Mouse (Mus musculus) midbrain, embryonic 13.5 days (tissue): ENCODE data around the gene D630039A03Rik. TPM values are rescaled to one million over a fixed set of nuclear protein-coding genes. Genes with fewer than 3 reads are reported as not detected.
A peak's percentile ranks its signal among the peaks of the same experiment; 100 is the strongest.

Source experiments
- ATAC-seq: fragments of 200-750 bp; cut with Nextera tagmentation; 2 replicates; pipeline ENCODE4 v1.8.0; 2017; ENCODE audit warnings: mild to moderate bottlenecking, moderate TSS enrichment, moderate library complexity
- H3K27ac ChIP-seq: fragments of 300-500 bp; sonication (generic); 2 replicates; pipeline ENCODE4 v1.5.1; 2015; ENCODE audit warnings: inconsistent platforms, mild to moderate bottlenecking, moderate library complexity
- H3K27me3 ChIP-seq: fragments of 300-500 bp; sonication (generic); 2 replicates; pipeline ENCODE4 v1.6.1; 2015; ENCODE audit warnings: mild to moderate bottlenecking, inconsistent platforms
- H3K36me3 ChIP-seq: fragments of 300-500 bp; sonication (generic); 2 replicates; pipeline ENCODE4 v1.6.1; 2015; ENCODE audit warnings: mild to moderate bottlenecking, inconsistent platforms
- H3K4me1 ChIP-seq: fragments of 300-500 bp; sonication (generic); replicated peaks from 2 replicates; pipeline ENCODE4 v1.6.1; 2015; ENCODE audit warnings: inconsistent platforms
- H3K4me2 ChIP-seq: fragments of 300-500 bp; sonication (generic); replicated peaks from 2 replicates; pipeline ENCODE4 v1.6.1; 2015; ENCODE audit warnings: moderate library complexity, mild to moderate bottlenecking, inconsistent platforms
- H3K4me3 ChIP-seq: fragments of 300-500 bp; sonication (generic); replicated peaks from 2 replicates; pipeline ENCODE4 v1.5.1; 2015; ENCODE audit warnings: mild to moderate bottlenecking, inconsistent platforms
- H3K9ac ChIP-seq: fragments of 300-500 bp; sonication (generic); replicated peaks from 2 replicates; pipeline ENCODE4 v1.6.1; 2015; ENCODE audit warnings: mild to moderate bottlenecking, inconsistent platforms
- H3K9me3 ChIP-seq: fragments of 300-500 bp; sonication (generic); 2 replicates; pipeline ENCODE4 v1.6.1; 2016; ENCODE audit warnings: mild to moderate bottlenecking, inconsistent platforms
- WGBS: fragments of 180-500 bp; shearing (Covaris S2); methylation state at CpG from one replicate; pipeline ENCODE4 v1.1.7; 2015; 5-methylcytosine and 5-hydroxymethylcytosine counted together
- polyA plus RNA-seq: library from polyadenylated mRNA; unstranded; fragments of >200 nt; fragmentation: Nextera tagmentation; extraction: Ambion mirVana; gene quantifications from 2 replicates; pipeline ENCODE4 v1.2.1, GENCODE M21; 2015

The D630039A03Rik gene
- not detected in 2 replicates for polyA plus RNA-seq

DNA sequence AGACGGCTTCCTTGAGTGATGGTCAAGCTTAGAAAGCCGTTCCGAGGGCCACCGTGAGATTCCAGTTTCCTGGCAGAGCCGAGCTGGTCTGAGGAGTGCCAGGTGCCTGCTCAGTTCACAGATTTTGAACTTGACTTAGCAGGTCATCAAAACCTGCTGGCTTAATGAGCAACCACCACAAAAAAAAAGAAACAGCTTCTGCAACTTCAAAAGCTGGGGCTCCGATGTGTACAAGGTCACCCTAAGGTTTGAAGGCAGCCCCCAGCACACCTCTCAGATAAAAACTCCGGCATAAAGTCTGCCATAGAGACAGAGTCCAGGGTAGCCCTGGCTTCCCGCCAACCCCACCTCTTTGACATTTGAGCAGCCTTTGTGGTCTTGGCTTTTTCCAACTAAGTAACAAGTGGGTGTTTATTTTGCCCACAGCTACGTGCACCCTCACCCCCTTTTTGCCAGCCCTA, at the start of gene D630039A03Rik:
TSS of gene D630039A03Rik (minus strand) at position 97 of the 461 bp plus-strand sequence.
- Histone ChIP-seq H3K27ac (no peak within 1 kb of the TSS), H3K27me3 (0 out of 2 replicates have a peak, but pooled peaks cover 6% of the 10 kb centered on the region), H3K4me1 (peaks cover 10% of the 10 kb centered on the region), H3K4me3 (no peak within 1 kb of the TSS), H3K4me2 (no peak within 1 kb of the TSS), H3K9ac (no peak within 1 kb of the TSS), H3K36me3 (no peaks in the 10 kb centered on the region), H3K9me3 (no peaks in the 10 kb centered on the region)
- no peak for ATAC-seq
- WGBS: 35% methylated on average over 9 of the region's 9 CpGs

DNA sequence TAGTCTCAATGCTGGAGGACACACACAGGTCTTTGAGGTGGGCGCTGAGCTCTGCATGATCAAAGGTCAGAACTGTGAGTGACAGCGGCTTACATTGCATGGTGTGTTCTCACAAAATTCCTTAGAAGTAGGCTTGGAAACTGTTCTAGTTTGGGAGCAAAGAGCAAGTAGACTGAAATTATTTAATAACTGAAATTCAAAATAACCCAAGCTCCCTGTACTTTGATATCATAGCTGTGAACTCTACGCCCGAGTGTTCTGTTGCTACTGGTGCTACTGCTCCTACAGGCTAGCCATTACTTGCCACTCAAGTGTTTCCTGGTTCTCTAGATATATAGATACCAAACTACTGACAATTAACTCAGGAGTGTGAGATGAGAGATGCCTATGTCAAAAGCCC, 49.4 kb upstream of the D630039A03Rik start:
- H3K9ac ChIP-seq: no peak overlapping the region
- H3K36me3 ChIP-seq: no peaks in the 10 kb centered on the region
- H3K27me3 ChIP-seq: no peaks in the 10 kb centered on the region
- no peak overlapping the region for H3K4me2 ChIP-seq
- ATAC-seq: no peak
- H3K27ac ChIP-seq: no peak overlapping the region
- no peaks in the 10 kb centered on the region for H3K4me1 ChIP-seq
- WGBS: 97% methylated on average over 4 of the region's 4 CpGs
- H3K4me3 ChIP-seq: no peak overlapping the region
- H3K9me3 ChIP-seq: no peaks in the 10 kb centered on the region

DNA sequence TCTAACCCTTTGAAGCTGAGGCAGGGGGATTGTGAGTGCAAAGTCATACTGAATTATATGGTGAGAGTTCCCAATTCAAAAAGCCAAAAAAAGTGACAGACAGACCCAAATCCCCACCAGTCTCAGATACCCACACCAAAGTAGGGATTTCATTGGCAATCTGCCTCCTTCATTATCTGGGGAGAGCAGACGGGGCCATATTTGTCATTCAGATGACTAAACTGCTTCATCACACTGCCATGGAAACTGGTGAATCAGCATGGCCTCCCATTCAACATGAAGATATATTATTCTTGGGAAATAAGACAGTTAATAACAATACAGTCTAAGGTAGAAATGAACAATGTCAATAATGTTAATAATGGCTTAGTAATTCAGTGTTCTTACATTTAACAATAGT, 48.0 kb upstream of the D630039A03Rik start:
- no peaks in the 10 kb centered on the region for H3K4me1 ChIP-seq
- no peaks in the 10 kb centered on the region for H3K27me3 ChIP-seq
- H3K9ac ChIP-seq: no peak overlapping the region
- H3K4me3 ChIP-seq: no peak overlapping the region
- H3K27ac ChIP-seq: no peak overlapping the region
- H3K4me2 ChIP-seq: no peak overlapping the region
- no peaks in the 10 kb centered on the region for H3K9me3 ChIP-seq
- no peaks in the 10 kb centered on the region for H3K36me3 ChIP-seq
- ATAC-seq: no peak
- WGBS: 26% methylated on average over 1 of the region's 1 CpGs

DNA sequence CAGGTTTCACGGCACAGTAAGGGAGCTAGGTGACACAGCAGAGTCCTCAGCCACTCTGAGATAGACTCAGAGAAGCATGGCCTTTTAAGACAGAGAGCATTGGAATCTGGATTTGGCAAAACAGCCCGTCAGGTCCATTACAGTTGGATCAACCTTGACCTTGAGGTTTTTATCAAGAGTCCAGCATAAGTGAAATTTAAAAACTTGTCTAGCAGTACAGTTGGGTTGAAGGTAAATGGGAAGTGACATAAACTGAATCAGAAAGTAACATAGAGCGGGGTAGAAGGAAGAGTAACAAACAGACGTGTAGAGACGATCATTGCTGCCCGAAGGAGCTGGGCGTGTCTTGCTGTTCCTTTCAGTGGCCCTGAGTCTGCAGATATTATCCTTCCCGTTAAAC, 43.0 kb upstream of the D630039A03Rik start:
- H3K4me2 ChIP-seq: no peak overlapping the region
- ATAC-seq: no peak
- no peak overlapping the region for H3K27ac ChIP-seq
- H3K4me3 ChIP-seq: no peak overlapping the region
- no peak overlapping the region for H3K9ac ChIP-seq
- WGBS: 90% methylated on average over 8 of the region's 8 CpGs
- H3K9me3 ChIP-seq: no peaks in the 10 kb centered on the region
- no peaks in the 10 kb centered on the region for H3K36me3 ChIP-seq
- peaks cover 22% of the 10 kb centered on the region for H3K4me1 ChIP-seq
- peaks cover 4% of the 10 kb centered on the region; the same call in 1 of the 2 replicates for H3K27me3 ChIP-seq

DNA sequence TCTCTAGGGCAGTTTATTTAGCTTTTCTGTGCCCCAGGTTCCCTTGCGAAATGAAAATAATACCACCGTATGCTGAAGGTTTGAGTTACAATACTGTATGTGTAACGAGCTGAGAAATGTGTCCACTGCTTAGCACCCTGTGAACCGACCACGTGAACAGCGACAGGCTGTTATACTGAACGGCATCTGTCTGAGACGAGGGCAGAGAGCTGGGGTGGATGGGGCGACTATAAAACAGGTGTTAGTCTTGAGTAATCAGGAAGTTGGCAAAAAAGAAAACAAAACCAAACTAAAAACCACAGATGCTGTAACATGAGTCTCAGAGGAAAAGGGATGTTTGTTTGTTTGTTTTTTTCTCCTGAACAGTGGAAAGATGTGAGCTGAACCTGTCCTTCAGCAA, 42.0 kb upstream of the D630039A03Rik start:
- H3K4me2 ChIP-seq: no peak overlapping the region

DNA sequence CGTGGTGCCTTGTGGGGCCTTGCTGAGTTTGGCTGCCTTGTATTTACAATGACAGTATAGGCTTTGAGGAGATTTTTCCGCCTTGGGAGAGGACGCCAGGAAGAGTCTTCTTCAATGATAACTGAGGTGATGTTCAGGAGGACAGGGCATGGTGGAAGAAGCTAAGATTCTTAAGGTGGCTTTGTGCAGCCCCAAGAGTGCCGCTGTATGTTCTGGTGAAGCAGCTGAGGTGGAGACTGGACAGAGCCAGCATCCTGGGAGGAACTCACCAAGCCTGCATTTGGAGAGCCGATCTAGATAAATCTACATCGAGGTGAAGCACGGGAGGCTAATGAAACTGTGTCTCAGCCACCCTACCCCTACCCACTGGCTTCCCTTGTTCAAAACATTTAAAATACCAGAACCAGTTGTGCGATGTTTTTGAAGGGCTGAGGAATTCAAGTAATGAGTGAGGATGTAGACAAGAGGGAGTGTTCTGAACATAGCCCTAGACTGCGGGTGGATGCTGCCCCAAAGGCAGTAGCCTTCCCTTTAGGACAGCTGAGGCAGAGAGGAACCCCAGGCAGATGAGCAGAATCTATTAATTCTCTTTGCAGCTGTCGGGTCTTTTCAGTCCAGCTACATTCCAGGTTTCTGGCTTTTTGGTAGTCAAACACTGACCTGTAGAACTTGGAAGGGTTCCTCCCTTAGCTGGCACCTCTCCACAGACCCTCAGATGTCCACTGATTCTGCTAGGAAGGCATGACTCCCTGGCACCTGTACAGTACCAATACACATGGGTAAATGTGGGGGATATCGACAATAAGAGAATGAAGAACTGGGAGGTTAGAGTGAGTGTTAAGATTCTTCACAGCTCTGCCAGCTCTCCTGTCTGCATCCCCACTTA, 41.3 kb upstream of the D630039A03Rik start:
- Histone ChIP-seq H3K27ac (0 out of 2 replicates have a peak overlapping the region, but pooled peaks have one; percentile 91), H3K27me3 (peaks cover 4% of the 10 kb centered on the region; the same call in 1 of the 2 replicates), H3K9ac (peak overlapping the region; percentile 82), H3K4me3 (peak overlapping the region; percentile 70), H3K4me1 (peaks cover 27% of the 10 kb centered on the region), H3K36me3 (no peaks in the 10 kb centered on the region), H3K4me2 (peak overlapping the region; percentile 74), H3K9me3 (no peaks in the 10 kb centered on the region)
- ATAC-seq: no peak
- WGBS: 55% methylated on average over 11 of the region's 11 CpGs

More for the DNA sequence above, 42.0 kb upstream of the D630039A03Rik start:
- 85% methylated on average over 9 of the region's 9 CpGs for WGBS
- no peak overlapping the region for H3K9ac ChIP-seq
- H3K9me3 ChIP-seq: no peaks in the 10 kb centered on the region
- H3K36me3 ChIP-seq: no peaks in the 10 kb centered on the region
- H3K4me3 ChIP-seq: no peak overlapping the region
- H3K27ac ChIP-seq: no peak overlapping the region
- no peak for ATAC-seq
- peaks cover 27% of the 10 kb centered on the region for H3K4me1 ChIP-seq
- peaks cover 4% of the 10 kb centered on the region; the same call in 1 of the 2 replicates for H3K27me3 ChIP-seq

DNA sequence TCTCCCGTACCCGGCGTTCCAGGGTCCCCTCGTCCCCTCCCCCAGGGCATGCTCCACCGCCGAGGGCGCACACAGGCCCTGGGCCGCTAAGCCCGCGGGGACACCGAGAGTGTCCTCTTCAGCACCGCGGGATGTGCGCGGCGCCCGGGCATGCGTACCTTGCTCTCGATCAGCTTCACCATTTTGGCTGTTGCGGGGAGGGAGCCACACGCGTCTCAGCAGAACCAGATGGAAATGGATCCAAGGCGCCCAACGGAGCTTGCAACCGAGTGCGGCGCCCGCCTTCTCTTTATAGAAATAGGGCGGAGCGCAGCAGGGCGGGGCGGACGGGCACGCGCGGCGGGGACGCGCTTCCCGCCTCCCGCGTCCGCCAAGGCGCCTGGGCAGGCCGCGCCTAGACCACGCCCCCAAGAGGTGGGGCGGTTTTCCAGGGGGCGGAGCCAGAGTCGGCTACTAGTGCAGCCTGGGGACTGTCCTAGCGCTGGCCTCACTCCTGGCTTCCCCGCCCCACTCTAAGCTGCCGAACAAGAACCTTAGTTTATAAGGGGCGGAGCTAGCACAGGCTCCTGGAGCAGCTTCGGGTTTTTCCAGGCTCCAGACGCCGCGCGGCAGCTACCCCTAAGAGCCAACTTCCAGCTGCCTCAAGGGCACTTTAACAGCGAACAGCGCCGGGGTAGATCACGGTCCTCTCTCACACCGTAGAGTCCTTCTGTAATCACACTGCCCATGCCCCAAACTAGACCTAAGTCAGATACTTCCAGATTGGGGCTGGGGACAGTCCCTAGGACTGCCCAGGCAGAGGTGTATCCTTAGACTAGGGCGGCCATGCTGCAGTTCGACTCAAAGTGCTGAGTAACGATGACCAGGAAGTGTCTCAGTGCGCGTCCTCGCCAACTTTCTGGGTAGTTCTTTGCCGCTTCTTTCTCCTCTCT, 40.2 kb upstream of the D630039A03Rik start, which contains the start of gene Txn1:
TSS of gene Txn1 (minus strand) at position 383 of the 932 bp plus-strand sequence.
- H3K9ac ChIP-seq: peak within 1 kb of the TSS; percentile 82
- peak within 1 kb of the TSS; percentile 70 for H3K4me3 ChIP-seq
- peak within 1 kb of the TSS; percentile 74 for H3K4me2 ChIP-seq
- H3K36me3 ChIP-seq: peaks cover 9% of the 10 kb centered on the region
- H3K27me3 ChIP-seq: peaks cover 4% of the 10 kb centered on the region; the same call in 1 of the 2 replicates
- peaks cover 27% of the 10 kb centered on the region for H3K4me1 ChIP-seq
- WGBS: under 1% methylated on average over 71 of the region's 71 CpGs
- H3K9me3 ChIP-seq: 0 out of 2 replicates have a peak, but pooled peaks cover 5% of the 10 kb centered on the region
- ATAC-seq: peak; percentile 98
- peak within 1 kb of the TSS; percentile 91 for H3K27ac ChIP-seq

DNA sequence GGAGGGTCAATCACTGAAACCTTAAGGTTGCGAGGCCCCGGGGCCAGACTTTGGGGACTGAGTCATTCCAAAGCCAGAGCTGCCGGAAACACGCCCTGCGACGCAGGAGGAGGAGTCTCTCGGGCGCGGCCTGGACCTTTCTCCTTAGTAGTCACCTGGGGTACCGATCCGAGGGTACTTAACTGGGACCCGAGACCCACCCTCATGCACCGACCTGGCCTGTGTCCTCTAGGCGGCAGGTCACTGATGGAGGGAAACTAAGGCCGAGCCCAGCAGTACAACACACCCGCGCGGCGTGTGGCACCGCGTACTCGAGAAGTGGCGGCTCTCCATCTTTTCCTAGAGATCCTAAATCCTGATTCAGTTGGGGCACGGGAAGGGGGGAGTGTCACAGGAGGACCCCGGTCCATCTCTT, 39.5 kb upstream of the D630039A03Rik start:
- Histone ChIP-seq H3K36me3 (peaks cover 17% of the 10 kb centered on the region), H3K4me2 (peak overlapping the region; percentile 74), H3K9ac (peak overlapping the region; percentile 82), H3K27ac (peak overlapping the region; percentile 91), H3K4me3 (peak overlapping the region; percentile 70), H3K9me3 (0 out of 2 replicates have a peak, but pooled peaks cover 5% of the 10 kb centered on the region), H3K4me1 (peaks cover 27% of the 10 kb centered on the region), H3K27me3 (peaks cover 4% of the 10 kb centered on the region; the same call in 1 of the 2 replicates)
- WGBS: under 1% methylated on average over 25 of the region's 25 CpGs
- peak; percentile 49 for ATAC-seq

DNA sequence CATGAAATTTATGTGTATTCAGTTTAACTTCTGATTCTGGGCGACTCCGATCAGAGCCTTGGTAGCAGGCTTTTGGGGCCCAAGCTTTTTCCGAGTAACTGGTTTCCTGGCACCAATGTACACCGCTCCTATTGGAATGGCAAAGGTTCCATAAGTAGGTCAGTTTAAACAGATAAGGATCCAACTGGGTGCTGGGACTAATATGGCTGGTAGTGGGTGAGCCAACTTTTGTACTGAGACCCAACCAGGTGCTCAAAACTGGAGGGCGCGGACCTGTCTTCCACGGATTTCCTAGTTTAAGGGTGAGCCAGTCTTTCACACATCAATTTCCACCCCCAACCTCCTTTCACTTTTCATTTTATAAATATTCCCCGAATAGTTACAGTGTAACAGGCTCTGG, 38.9 kb upstream of the D630039A03Rik start:
- H3K27me3 ChIP-seq: peaks cover 4% of the 10 kb centered on the region; the same call in 1 of the 2 replicates
- no peak overlapping the region for H3K27ac ChIP-seq
- ATAC-seq: no peak
- 76% methylated on average over 8 of the region's 8 CpGs for WGBS
- 0 out of 2 replicates have a peak, but pooled peaks cover 5% of the 10 kb centered on the region for H3K9me3 ChIP-seq
- H3K36me3 ChIP-seq: peaks cover 22% of the 10 kb centered on the region
- peak overlapping the region; percentile 82 for H3K9ac ChIP-seq
- peak overlapping the region; percentile 70 for H3K4me3 ChIP-seq
- H3K4me1 ChIP-seq: peaks cover 27% of the 10 kb centered on the region
- peak overlapping the region; percentile 74 for H3K4me2 ChIP-seq

DNA sequence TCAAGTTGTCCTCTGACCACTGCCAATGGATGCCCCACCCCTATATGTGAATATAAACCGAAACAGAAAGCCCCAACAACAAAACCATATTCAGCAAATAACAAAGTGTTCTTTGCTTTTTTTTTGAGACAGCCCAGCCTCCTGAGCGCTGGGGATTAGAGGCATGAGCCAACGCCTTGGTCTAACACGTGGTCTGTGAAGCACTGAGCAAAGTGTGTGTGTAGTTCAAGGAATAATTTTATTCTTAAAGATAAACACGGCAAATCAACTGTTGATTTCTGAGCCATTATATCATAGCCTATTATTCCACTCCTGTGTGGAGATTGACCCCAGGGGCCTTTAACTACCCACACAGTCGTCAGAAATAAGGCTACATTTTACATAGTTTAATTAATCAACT, 38.5 kb upstream of the D630039A03Rik start:
- 74% methylated on average over 6 of the region's 6 CpGs for WGBS
- Histone ChIP-seq H3K4me1 (peaks cover 27% of the 10 kb centered on the region), H3K4me3 (peak overlapping the region; percentile 70), H3K27me3 (peaks cover 4% of the 10 kb centered on the region; the same call in 1 of the 2 replicates), H3K4me2 (peak overlapping the region; percentile 74), H3K36me3 (peaks cover 27% of the 10 kb centered on the region), H3K27ac (no peak overlapping the region), H3K9ac (no peak overlapping the region; the same call in 1 of the 2 replicates), H3K9me3 (0 out of 2 replicates have a peak, but pooled peaks cover 5% of the 10 kb centered on the region)
- ATAC-seq: no peak

DNA sequence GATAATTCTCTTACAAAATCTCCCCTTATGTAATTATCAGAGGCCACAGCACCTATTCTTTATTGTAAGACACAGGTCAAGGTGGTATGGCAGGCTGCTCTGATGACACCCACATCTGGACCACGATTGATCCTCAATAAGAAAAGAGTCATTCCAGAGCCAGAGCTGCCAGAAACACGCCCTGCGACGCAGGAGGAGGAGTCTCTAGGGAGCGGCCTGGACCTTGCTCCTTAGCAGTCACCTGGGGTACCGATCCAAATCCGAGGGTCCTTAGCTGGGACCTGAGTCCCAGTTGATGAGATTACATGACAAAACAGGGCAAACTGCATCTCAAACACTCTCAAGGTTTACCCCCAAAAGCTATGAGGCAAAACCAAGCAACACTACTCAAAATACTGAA, 37.7 kb upstream of the D630039A03Rik start:
- 90% methylated on average over 7 of the region's 7 CpGs for WGBS
- Histone ChIP-seq H3K27me3 (peaks cover 2% of the 10 kb centered on the region; the same call in 1 of the 2 replicates), H3K9me3 (0 out of 2 replicates have a peak, but pooled peaks cover 5% of the 10 kb centered on the region), H3K4me1 (peaks cover 27% of the 10 kb centered on the region), H3K36me3 (peaks cover 34% of the 10 kb centered on the region), H3K27ac (no peak overlapping the region), H3K4me3 (no peak overlapping the region), H3K4me2 (peak overlapping the region; percentile 74; the same call in 1 of the 2 replicates), H3K9ac (no peak overlapping the region)
- no peak for ATAC-seq
